Mouse (Mus musculus): ENCODE measurements around the gene Ptrhd1.
"Not testable (repeated sequence)": the region's sequence is repeated elsewhere in the genome, so short reads cannot be mapped to it uniquely, and the experiment has no call there.

The Ptrhd1 gene

GRCm38 (mm10) chr12:4233572-4234508, at the start of gene Ptrhd1, which contains the start of gene Cenpo:
Ptrhd1 (plus strand) TSS chr12:4234027.
Cenpo (minus strand) TSS chr12:4234294.
- DNase-seq = peak; percentile 98

GRCm38 (mm10) chr12:4184648-4185047, 49.2 kb upstream of the Ptrhd1 start:
- no peak for DNase-seq

- no peak for DNase-seq
Measured at GRCm38 (mm10) chr12:4188171-4189059, 45.4 kb upstream of the Ptrhd1 start.

GRCm38 (mm10) chr12:4189060-4189447, 44.8 kb upstream of the Ptrhd1 start:
- DNase-seq = no peak

DNA sequence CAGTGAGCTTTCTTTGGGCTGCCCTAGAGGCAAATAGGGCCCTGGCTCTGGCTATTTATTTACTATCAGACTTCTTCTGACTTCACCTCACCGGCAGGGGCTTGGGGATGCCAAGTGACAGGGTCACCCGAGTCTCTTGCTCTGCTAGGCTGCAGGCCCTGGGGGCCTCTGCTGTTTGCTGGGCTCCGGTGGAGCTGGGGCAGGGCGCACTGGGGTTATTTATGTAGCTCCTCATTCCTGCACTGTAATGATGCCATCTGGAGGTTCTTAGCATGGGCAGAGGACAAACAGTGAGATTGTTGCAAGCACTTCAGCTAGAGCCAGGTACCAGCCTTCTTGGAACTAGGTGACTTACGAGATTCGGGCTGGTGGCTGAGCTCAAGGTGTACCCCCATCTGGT, 41.3 kb upstream of the Ptrhd1 start:
- DNase-seq = no peak

DNA sequence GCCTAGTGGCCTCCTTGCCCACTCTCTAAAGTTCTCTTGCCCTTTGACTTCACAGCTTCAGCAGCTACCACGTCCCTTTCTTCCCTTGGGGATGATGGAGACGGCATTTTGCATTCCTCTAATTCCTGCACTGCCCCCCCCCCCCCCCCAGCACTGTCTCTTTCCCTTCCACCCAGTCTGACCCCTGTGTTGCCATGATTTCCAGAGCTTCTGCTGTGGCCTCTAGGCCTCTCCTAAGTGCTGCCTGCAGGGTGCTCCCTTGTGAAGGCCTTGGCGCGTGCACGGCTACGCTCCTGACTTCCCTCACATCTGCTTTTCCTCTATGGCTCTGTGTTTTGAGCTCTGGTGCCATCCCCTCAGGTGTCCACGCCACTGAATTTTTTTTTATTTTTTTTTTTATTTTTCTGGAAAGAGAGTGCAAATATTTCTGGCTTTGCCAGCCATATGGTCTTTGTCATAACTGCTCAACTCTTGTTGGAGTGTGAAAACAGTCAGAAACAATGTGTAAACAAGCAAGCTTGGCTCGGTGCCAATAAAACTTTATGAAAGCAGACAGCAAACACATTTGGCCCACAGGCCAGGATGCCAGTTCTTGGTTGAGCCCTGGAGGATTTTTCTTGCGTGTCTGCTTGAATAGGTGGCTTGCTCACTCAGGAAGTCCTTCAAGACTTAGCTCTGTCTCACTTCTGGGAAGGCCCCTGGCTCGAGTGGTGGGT, 40.6 kb upstream of the Ptrhd1 start:
- DNase-seq = no peak

- peak; percentile 68 for DNase-seq
Measured at GRCm38 (mm10) chr12:4194643-4195042, 39.2 kb upstream of the Ptrhd1 start.

GRCm38 (mm10) chr12:4198702-4199101, 35.1 kb upstream of the Ptrhd1 start:
- no peak for DNase-seq

- DNase-seq = no peak
Measured at GRCm38 (mm10) chr12:4199271-4199670, 34.6 kb upstream of the Ptrhd1 start.

GRCm38 (mm10) chr12:4201454-4202200, 32.2 kb upstream of the Ptrhd1 start:
- peak; percentile 82 for DNase-seq

GRCm38 (mm10) chr12:4202206-4202605, 31.6 kb upstream of the Ptrhd1 start:
- DNase-seq = no peak

DNA sequence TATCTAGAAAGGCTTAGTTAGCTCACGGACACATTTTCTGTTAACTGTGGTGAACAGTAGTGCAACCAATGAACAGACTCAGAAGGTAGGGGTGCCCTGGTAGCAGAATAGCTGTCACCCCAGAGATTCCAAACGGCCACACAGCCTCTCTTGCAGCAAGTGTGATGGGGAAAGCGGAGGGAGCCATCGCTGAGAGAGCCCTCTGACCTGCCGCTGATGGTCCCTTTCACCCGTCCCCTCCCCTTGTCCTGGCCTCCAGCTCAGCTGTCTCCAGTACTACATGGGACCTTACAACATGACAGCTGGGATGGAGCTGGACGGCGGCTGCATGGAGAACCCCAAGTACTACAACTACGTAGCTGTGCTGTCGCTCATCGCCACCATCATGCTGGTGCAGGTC, 27.7 kb upstream of the Ptrhd1 start:
- DNase-seq = no peak

DNA sequence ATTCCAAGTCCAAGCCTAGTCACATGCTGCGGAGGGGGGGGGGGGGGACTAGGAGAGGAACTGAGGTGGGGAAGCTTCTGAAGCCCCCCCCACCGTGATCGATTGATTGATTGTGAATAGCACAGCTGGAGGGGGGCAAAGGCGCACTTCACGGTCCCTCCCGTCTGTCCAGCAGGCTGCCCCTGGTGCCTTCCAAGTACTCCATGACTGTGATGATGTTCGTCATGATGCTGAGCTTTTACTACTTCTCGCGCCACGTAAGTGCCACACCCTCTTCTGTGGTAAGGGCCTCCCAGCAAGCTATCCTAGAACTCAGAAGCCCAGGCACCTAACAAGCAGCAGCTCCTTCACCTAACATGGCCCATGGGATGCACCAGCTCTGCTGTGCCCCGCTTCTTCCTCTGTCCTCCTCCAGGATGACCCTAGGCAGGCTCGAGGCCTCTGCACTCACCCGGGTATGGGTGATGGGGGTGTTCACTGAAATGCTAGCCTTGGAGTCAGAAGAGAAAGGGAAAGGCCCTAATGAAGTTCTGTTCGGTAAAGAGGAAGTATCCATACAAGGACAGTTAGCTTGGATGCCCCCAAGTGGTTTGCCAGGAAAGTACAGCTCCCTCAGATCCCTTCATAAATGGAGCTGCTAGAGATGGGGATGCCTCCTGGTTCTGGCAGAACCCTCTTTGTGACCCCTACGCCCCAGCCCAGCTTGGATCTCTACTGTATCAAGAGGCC, 25.3 kb upstream of the Ptrhd1 start:
- DNase-seq = peak; percentile 70

- no peak for DNase-seq
Measured at GRCm38 (mm10) chr12:4209196-4209595, 24.6 kb upstream of the Ptrhd1 start.

GRCm38 (mm10) chr12:4211174-4211573, 22.7 kb upstream of the Ptrhd1 start:
- no peak for DNase-seq

GRCm38 (mm10) chr12:4212908-4213307, 20.9 kb upstream of the Ptrhd1 start:
- DNase-seq = no peak

GRCm38 (mm10) chr12:4230156-4230555, 3.7 kb upstream of the Ptrhd1 start:
- no peak for DNase-seq

DNA sequence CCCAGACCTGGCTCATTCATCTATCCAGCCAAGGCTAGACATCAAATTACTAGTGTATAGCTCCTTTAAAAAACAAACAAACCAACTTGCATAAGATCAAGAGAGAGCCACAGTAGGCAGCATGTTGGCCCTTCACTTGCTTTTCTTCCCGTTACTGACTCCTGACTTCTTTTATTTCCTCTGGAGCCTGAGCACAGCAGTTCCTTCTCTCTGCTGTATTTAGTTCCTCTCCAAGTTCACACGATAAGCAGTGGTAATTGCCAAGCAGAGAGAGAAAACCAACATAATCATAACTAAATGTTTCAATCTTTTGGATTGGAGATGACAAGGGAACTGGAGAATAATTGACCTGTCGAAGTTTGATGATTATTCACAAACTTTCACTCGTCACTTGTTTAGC, 1.1 kb upstream of the Ptrhd1 start:
- no peak for DNase-seq

DNA sequence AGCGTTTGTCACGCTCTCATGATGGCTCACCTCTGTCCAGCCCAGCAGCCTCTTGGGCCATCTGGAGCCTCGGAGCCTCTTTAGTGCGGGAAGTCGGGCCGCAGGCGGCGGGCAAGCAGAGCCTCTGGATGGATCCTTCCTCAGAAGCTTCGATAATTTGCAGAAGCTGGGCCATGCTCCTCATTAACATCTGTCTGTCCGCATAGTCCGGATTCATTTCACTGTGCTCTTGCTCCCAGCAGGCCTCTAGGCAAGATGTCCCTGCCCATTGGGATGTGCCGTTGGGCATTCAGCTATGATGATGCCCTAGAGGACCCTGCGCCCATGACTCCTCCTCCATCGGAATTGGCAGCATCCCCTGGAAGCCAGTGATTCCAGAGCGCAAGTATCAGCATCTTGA, 3.7 kb downstream of the Ptrhd1 start:
- DNase-seq = no peak

DNA sequence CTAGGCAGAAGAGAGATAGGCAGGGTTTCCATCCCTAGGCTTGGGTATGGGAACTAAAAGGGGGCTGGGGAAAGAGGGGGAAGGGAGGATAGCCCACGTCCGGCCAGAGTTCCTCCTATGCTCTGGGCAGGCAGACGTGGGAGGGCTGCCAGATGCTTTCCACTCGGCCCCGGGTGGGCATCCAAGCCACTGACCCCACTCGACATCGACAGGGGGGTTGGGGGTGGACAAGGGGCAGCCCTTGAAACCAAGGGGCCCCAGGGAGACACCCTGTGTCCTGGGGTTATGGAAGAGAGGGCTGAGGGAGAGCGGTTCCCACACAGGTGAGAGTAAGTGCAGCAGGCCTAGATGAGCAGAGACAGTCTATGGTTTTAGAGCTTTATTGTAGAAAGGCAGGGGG, 6.5 kb downstream of the Ptrhd1 start:
- DNase-seq = not testable (repeated sequence)

DNA sequence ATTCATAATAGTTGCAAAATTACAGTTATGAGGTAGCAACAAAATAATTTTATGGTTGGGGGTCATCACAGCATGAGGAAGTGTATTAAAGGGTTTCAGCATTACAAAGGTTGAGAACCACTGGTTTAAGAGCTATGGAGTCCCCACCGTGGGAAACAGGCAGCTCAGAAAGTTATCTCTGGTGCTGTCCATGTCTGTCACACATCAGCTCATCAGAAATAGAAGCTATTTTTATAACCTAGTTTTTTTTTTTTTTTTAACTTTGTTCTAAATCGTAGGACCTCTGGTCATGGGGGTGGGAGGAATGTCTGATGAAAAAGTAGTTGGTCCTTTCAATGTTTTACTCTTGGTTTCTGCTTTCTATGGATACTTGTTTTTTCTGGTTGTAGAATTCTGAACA, 10.0 kb downstream of the Ptrhd1 start:
- DNase-seq = no peak

Measured in right cerebral cortex, adult 18-20 months (tissue).